Mouse (Mus musculus): ENCODE measurements around the gene Dmxl2.

Gene Dmxl2

GRCm38 (mm10) chr9:54501453-54502110 lies at the start of gene Dmxl2:
Gene Dmxl2, minus strand, starts transcription at chr9:54501626.
- peak; percentile 85 to 95 for DNase-seq

DNA sequence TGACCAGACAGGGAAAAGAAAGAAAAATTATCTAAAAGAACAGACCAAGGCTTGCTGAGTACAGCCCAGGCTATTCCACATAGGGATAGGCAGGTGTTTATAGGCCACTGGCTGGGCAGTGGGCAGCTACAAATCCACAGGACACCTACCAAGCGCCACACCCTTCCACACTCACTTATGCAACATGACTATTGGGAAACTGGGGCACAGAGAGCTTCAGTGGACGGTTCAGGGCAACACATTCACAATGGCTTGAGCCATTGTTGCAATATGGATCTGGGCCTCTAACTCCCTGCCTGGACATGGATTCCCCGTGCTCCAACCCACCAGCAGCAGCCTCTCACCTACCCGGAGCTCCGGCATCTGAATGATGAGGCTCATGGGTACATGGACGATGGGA lies 48.0 kb upstream of the Dmxl2 start:
- DNase-seq, result no peak

DNA sequence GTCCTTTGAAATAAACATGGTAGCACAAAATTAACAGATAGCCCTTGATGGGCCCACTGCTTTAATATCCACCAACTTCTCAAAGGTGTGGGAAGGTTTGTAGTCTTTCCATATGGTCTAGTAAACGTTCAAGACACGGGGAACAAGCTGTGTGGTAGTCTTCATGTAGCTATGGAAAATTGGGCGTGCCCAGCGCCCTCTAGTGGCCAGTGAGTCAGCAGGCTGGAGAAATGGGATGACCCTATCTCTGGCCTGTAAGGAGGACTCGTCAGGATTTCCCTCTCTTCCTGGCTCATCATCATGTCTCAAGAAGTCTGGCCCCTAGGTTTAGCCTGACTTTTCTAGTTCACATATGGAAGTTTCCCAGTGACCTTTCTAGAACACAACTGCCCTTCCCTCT lies 46.1 kb upstream of the Dmxl2 start:
- peak; percentile 75 to 84 for DNase-seq

DNA sequence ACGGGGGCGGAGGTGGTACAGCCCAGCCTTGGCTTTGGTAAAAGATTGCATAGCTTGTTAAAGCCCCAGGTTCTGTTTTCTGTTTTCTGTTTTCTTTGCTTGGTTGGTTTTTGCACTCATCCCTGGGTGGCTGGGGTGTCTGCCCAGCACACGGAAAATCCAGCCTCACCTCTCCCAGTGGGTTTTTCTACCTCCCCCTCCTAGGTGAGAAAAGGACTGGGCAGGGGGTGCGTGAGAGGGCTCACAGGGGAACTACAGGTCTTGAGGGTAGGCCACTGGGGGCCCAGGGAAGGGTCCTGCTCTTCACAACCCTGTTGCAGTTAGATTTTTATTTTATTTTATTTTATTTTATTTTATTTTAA lies 43.5 kb upstream of the Dmxl2 start:
- no peak for DNase-seq

DNA sequence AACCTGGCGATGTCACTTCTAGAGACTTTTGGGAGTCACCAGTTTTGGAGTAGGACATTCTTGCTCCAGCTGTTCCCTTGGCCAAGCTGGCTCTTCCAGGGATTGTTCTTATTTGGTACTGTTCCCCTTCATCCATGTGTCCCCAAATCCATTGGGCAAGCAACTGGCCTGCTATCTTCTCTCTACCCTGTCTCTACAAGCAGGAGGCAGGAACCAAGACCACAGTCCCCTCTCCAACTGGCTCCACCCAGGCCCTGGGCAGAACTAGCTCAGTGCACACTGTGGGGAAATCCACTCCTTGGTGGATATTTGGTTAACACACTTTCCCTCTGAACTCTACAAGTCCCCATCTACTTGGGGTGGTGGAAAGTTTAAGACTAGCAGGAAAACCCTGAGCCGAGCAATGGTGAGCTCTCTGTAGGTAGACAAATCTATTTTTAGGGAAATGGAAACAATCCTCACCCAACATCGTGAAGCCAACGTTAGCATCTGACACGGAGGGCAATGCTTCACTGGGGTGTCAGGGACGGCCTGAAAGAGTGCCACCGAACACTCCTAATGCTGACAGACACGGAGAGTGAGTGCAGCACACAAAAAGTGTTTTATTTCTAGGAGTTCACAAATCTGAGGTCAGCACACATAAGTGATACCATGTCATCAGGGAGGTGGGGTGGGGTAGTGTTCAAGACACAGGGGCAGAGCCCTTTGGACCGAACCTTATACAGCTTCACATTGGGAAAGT lies 43.0 kb upstream of the Dmxl2 start:
- DNase-seq, result no peak

GRCm38 (mm10) chr9:54540801-54541200 lies 39.4 kb upstream of the Dmxl2 start:
- no peak for DNase-seq

GRCm38 (mm10) chr9:54538684-54539083 lies 37.3 kb upstream of the Dmxl2 start, which contains the start of gene Sh2d7:
Gene Sh2d7, plus strand, starts transcription at chr9:54538984.
- DNase-seq, result no peak

DNA sequence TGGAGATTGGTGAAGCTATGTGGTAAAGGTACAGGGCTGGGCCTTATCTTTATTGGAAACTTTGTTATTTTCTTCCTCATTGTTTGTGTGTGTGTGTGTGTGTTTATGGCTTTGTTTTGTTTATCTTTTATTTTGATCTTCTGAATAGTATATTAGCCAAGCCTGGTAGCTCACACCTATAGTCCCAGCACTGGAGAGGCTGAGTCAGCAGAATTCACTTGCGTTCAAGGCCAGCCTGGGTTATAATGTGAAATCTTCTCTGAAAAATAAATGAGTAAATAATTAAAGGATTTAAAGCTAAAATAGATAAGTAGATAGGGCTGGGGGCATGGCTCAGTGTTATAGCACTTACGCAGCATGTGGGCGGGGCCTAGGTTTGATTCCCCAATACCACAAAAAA lies 36.8 kb upstream of the Dmxl2 start:
- no peak for DNase-seq

DNA sequence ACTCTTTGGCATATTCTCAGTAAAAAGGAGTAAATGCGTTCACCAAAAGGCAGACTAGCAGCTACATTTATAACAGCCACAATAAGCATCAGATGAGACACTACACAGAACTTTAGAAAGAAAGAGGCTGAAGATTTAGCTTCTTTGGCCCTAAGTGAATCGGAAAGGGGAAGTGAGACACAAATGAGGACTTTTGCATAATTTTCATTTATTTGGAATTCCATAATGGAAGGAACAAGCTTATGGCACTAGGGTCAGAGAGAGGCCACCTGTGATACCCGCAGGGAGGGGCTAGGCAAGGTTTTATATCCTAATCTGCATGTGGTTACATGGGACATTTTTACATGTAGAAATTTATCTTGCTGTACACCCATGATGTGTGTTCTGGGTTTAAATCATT lies 36.1 kb upstream of the Dmxl2 start:
- DNase-seq, result no peak

DNA sequence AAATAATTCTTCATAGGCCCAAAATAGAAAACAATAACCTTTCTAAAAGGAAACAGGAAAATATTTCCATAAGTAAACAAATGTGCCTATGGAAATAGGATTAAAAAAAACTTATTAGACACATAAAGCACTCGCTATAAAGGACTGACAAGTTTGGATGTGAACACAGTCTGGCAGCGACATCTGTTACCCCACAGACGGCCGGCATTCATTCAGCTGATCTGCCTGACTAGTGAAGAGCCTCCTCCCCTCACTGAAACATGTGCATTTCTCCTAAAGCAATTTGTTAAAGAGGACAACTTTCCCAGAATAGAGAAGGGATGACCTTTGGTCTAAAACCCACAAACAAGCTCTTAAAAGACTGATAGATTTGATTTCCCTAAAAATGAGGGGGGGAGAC lies 35.6 kb upstream of the Dmxl2 start:
- no peak for DNase-seq

- DNase-seq, result peak in 1 of 2 experiments; percentile 35
These were observed 34.8 kb upstream of the Dmxl2 start for GRCm38 (mm10) chr9:54536236-54536635.

- peak; percentile 37 to 39 for DNase-seq
These were observed 32.5 kb upstream of the Dmxl2 start for GRCm38 (mm10) chr9:54533975-54534374.

GRCm38 (mm10) chr9:54532926-54533325 lies 31.5 kb upstream of the Dmxl2 start:
- DNase-seq, result peak; percentile 18 to 24

DNA sequence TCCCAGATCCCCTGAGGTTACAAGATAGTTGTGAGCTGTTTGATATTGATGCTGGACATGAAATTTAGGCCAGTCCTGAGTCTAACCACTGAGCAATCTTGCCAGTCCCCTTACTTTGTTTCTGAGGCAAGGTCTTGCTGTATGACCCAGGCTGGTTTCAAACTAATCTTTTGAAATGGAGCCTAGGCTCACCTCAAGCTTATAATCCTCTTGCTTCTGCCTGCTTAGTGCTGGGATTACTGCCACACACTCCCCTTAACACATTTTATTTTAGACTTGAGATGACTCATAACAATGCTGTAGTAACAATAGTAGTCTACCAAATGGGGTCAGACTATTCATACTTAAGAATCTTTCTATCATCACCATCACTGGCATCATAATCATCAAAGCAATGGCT lies 30.0 kb upstream of the Dmxl2 start:
- DNase-seq, result no peak

- no peak for DNase-seq
These were observed 29.4 kb upstream of the Dmxl2 start for GRCm38 (mm10) chr9:54530836-54531235.

DNA sequence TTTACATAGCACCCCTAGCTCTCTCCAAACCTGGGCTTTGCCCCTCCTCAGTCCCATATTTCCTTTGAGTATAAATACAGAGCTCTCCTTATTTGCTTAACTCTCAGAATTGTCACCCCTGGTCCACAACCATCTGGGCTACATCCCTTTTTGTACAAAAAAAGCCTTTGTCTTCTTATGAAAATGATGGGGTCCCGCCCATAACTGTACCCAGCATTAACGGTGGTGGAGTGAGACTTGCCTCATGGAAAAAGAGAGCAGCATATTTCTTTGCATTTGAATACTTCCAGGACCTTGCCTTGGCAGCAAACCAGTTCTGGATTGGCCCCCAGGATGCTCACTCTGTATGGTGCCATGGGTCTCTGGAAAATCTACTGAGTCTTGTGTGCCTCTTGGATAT lies 28.5 kb upstream of the Dmxl2 start:
- no peak for DNase-seq

GRCm38 (mm10) chr9:54527694-54528093 lies 26.3 kb upstream of the Dmxl2 start:
- DNase-seq, result no peak

GRCm38 (mm10) chr9:54520286-54520685 lies 18.9 kb upstream of the Dmxl2 start:
- no peak for DNase-seq

DNA sequence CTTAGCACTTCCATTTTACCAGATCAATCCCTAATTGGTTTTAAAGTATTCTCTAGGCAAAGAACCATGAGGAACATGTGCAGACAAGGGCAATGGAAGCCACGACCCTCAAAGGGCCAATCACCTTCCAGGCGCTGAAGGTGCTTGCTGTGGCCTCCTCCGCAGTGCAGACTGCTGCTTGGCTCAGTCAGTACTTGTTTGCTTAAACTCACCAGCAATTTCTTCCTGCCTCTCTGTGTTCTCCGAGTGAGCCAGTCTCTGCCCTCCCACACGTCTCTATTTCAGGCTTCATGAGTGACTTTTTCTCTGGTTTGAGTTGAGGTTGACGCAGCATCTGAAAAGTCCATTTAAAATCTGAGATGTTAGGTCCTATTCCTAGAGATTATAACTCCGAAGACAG lies 17.5 kb upstream of the Dmxl2 start:
- DNase-seq, result no peak

- no peak for DNase-seq
These were observed 14.6 kb upstream of the Dmxl2 start for GRCm38 (mm10) chr9:54515991-54516390.

DNA sequence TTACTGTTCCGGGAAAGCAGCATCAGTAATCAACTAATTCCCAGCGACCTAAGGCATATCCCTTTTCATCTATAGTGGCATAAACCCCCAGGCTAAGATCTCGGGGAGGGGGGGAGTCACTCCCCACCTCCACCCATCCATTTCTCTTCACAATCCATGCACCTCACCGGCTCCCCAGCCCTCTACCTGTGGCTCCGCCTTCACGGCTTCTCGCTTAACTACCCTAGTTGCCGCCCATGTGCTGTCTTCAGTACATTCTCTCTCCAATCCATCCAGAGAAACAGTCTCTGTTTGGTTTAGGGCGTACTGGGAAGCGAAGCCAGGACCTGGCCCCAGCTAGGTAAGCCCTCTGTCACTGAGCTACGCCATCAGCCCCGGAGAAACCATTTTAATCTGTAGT lies 1.4 kb upstream of the Dmxl2 start:
- DNase-seq, result peak; percentile 44 to 45

DNA sequence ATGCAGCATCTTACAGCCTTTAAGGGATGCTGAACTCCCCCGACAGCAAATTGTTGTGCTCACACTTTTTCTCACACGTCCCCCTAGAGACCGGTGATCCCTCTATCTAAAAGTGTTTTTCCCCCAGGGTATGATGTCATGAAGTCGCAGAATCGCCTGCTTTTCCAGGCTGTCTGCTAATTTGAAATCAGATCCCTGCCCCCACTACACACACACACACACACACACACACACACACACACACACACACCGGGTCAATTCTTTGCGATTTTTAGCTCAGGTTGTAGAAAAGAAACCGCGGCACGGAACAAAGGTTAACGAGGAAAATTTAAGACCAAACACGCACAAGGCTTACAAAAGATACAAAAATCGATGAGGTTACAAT lies 677 bp upstream of the Dmxl2 start:
- no peak for DNase-seq

GRCm38 (mm10) chr9:54500832-54501452 lies 484 bp downstream of the Dmxl2 start:
- DNase-seq, result peak; percentile 74 to 78

GRCm38 (mm10) chr9:54499791-54500190 lies 1.6 kb downstream of the Dmxl2 start:
- DNase-seq, result peak in 1 of 2 experiments; percentile 26

All from cerebellum, adult 18-20 months (tissue).